Mouse (Mus musculus): ENCODE measurements around the gene Plk1.
A peak's percentile ranks its signal among the peaks of the same experiment; 100 is the strongest.

The Plk1 gene

GRCm38 (mm10) chr7:122158915-122159902, at the start of gene Plk1:
TSS of gene Plk1 (plus strand) at chr7:122159439.
- DNase-seq: peak; percentile 90 to 93

- no peak for DNase-seq
Observed at GRCm38 (mm10) chr7:122123518-122123917, 35.7 kb upstream of the Plk1 start.

DNA sequence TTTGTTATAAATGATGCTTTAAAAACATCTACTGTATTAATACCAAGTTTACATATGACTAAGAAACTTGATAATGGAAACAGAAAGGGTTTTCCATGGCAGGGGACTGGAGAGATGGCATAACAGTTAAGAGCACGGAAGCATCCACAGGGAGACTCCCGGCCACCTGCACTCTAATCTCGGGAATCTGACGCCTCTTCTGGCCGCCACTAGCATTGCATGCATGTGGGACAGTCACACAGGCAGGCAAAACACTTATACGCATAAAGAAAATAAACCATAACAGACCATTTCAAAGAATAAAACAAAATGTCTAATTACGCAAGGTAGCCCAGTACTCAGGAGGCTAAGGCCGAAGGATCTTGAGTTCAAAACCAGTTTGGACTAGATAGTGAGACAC, 33.6 kb upstream of the Plk1 start:
- peak; percentile 6 to 13 for DNase-seq

- no peak for DNase-seq
Observed at GRCm38 (mm10) chr7:122126946-122127345, 32.3 kb upstream of the Plk1 start.

DNA sequence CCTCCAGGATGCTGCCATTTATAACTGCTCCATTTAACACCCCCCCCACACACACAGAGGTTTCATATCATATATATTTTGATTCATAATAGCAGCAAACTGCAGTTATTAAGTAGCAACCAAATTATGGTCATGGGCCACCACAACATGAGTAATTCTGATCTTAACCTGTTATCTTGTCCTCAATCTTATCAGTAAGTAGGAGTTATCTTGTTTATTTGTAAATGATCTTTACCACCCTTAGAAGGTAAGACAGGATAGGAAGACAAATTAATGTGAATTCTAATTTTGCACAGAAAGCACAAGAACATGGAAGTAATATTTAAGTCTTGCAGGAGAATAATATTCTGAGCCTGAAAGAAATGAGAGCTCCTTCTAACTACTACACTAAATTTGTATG, 27.4 kb upstream of the Plk1 start:
- no peak for DNase-seq

DNA sequence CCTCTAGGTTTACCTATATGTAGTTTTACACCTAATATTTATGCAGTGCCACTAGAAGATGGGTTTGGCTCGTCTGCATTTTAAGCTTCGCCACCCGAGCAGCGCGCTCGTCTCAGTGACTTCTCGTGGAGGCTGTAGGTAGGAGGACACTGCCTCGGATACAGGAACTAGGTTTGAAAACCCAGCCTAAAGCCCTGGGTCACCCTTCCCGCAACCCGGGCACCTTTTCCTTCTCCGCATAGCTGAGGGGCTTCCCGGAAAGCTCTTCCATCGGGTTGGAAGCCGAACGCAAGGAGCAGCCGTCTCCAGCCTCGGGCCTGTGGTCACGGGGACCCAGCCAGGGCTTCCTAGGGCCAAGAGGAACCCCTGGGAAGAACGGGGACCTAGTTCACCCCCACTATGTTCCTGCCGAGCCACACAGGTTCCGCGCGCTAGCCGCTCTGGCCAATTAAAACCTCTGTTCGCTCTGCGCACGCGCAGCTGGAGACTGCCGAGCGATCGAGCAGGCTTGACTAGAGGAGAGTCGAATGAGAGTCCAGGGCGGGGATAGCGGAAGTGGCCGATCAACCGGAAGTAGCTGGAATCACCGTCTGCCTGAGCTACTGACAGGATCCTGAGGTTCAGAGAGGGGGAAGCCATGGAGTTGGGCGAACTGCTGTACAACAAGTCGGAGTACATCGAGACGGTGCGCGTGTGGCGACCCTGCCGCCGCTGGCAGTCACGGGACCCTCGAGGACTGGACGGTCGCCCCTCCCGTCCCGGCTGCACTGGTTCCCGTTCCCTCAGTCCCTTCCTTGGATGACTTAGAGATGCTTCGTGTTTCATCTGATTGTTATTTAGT, 26.5 kb upstream of the Plk1 start, which contains the start of the genes Palb2 and Dctn5:
TSS of gene Palb2 (minus strand) at position 489 of the 841 bp plus-strand sequence.
TSS of gene Dctn5 (plus strand) at position 545 of the 841 bp plus-strand sequence.
- DNase-seq: peak; percentile 98

DNA sequence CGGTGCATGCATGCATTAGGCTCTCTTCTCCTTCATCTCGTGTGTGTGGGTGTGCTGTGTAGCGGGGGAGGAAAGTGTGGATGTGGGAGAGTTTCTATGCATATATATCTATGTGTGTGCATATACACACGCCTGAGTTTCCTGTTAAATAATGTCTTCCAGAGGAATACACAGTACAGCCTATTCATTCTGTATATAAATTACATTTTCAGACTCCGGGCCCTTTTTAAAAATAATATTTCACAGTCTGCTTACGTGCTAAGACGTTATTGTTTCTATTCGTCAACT, 26.0 kb upstream of the Plk1 start:
- no peak for DNase-seq

- DNase-seq: peak; percentile 14 to 33
Observed at GRCm38 (mm10) chr7:122135070-122135469, 24.2 kb upstream of the Plk1 start.

DNA sequence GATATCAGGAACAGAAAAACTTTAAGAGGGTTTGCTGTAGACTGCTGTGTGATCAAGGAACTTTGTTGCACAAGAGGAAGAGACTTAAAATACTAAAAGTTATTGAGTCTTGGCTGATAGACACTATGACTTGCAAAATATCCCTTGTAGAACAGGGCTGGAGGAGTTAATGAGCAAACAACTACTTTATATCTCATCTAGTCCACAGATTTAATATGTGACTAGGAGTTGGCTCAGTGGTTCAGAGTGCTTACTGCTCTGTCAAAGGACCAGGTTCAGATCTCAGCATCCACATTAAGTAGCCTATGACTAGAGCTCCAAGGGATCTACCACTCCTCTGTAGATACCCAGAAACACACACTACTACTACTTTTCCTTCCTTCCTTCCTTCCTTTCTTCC, 22.2 kb upstream of the Plk1 start:
- no peak for DNase-seq

DNA sequence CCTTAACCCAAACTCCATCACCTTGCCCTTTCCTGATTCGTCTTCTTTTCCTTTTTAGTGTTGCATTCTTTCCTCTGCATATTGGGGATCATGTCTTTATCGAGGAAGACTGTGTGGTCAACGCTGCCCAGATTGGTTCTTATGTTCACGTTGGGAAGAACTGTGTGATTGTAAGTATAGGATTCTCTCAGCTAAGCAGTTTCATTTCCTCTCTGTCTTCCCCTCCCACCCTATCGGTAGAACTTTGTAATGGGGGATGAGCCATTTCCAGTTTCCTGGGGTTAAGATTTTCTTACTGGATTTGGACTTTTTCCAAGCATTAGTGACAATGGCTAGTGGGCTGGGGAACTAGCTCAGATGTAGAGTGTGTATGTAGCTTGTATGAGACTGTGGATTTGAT, 21.0 kb upstream of the Plk1 start:
- DNase-seq: no peak

DNA sequence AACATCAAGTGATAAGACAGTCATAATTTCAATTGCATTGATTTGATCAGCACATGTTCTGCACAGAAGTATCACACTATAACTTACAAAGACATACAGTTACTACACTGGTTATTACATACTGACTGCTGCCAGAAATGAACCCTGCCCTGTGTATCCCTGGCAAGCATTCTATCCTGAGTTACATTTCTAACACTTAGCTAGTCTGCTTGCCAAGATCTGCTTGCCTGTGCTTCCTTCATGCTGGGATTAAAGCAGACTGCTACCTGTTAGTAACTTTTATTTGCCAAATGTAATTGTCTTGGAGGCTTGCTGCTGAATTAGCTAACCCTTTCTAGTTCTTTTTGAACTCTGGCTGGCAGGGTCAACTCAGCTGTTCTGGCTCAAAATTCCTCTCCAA, 18.2 kb upstream of the Plk1 start:
- DNase-seq: no peak

DNA sequence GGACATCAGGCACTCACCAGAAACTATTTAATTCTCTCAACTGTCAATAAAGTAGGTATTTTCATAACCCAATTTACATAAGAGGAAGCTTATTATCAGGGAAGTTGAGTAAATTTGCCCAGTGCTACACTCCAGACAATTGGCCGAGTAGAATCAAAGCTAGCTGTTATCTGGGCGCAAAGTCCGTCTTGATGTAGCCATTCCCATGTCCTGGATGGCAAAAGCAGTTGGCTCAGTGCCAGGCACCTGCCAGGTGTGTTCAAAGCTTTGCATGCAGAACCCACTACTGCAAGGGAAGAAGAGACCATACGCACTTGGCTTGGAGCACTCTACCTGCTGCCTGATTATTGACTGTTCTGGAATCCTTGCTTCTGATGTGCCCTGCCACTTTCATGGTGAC, 6.8 kb upstream of the Plk1 start:
- no peak for DNase-seq

DNA sequence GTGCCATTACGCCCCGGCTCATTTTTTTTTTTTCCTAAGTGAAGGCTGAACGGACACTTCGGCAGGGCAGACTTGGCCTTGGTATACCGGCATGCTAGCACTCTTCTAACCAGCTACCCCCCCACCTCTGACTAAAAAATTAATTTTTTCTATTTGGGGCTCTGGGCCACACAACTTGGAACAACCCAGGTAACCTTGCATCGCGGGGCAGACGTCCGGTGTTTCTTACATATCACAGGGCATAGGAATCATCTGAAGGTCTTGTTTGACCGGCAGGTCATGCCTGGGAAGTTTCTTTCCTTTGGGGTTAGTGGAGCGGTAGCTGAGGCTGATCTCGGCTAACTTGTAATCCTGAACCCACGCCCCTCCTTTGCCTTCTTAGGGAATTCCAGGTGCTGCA, 751 bp upstream of the Plk1 start:
- DNase-seq: no peak

GRCm38 (mm10) chr7:122160037-122160436, 798 bp downstream of the Plk1 start:
- DNase-seq: peak in 1 of 2 experiments; percentile 20

DNA sequence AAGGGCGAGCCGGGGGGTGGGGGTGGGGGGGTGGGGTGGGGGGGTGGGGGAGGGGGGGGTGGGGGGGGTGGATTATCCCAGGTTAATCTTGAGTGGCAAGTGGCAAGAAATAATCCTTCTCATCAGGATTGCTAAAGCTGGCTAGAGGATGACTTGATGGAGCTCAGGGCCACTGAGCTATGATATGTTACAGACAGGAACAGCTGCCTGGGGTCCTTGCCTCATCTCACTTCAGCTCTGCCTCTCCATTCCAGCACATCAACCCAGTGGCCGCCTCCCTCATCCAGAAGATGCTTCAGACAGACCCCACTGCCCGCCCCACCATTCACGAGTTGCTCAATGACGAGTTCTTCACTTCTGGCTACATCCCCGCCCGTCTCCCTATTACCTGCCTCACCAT, 4.5 kb downstream of the Plk1 start:
- DNase-seq: no peak

DNA sequence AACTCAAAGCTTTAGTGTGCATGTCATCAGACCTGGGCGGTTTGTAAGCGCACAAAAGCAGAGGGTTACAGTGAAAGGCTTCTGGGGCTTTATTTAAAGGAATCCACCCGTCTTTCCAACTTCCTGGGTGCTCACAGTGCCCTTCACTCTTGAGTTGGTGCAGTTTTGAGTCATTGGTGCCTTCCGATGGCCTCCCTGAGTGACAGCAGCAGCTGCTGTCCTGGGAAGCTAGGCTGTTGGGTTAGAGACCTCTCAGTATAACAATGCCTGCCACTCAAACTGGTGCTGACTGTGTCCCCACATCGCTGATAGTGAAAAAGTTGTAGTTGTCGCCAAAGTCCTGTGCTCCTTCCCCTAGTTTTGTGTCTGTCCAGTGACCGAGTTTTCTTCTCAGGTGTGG, 8.0 kb downstream of the Plk1 start:
- DNase-seq: no peak

GRCm38 (mm10) chr7:122170705-122171104, 11.5 kb downstream of the Plk1 start:
- DNase-seq: no peak

GRCm38 (mm10) chr7:122171613-122172012, 12.4 kb downstream of the Plk1 start:
- no peak for DNase-seq

- no peak for DNase-seq
Observed at GRCm38 (mm10) chr7:122180720-122181119, 21.5 kb downstream of the Plk1 start.

GRCm38 (mm10) chr7:122184569-122184968, 25.3 kb downstream of the Plk1 start:
- no peak for DNase-seq

DNA sequence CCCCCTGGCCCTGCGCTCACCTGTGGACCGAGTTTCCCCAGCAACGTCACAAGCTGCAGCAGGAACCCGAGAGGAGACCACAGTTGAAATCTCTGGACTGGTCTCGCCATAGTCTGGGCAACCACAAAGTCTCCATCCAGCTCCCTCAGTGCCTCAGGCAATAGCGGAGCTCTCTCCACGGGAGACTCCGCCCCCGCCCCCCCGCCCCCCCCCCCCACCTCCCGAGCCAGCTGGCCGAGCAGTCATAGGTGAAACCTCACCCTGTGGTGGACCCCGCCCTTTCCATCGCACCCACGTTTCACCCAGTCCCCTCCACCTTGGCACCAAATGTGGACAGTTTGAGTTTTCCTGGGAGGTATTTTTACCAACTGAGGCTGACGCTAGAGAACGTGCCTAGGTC, 26.8 kb downstream of the Plk1 start, which contains the start of gene Ern2:
TSS of gene Ern2 (minus strand) at position 165 of the 400 bp plus-strand sequence.
- DNase-seq: no peak

- peak; percentile 74 to 75 for DNase-seq
Observed at GRCm38 (mm10) chr7:122189484-122189883, 30.2 kb downstream of the Plk1 start.

GRCm38 (mm10) chr7:122191097-122191496, 31.9 kb downstream of the Plk1 start:
- DNase-seq: no peak

- no peak for DNase-seq
Observed at GRCm38 (mm10) chr7:122193919-122194318, 34.7 kb downstream of the Plk1 start.
